Mouse (Mus musculus) left cerebral cortex, postnatal 25 days (tissue): ENCODE results near the gene Sp1. TPM values are rescaled to one million over a fixed set of nuclear protein-coding genes. Genes with fewer than 3 reads are reported as not detected.

Source experiments
- DNase-seq, 2 experiments: peaks; one replicate each; pipeline ENCODE4 v3.0.0; 2022; ENCODE audit warnings: low spot score in 2 of 2, mixed read lengths in 1 of 2
- intact Hi-C: fragments of 180-260 bp; cut with DNase I; formaldehyde crosslinking; loops from one replicate; pipeline ENCODE4 v1.15.1; 2025
- total RNA-seq, 2 experiments: library from RNA; stranded (reverse); gene quantifications; 2 replicates each; pipeline ENCODE4 v1.2.3; 2021

The Sp1 gene
- total RNA-seq, 2 experiments from 2014 or later, result 24.3 to 27.0 TPM

DNA sequence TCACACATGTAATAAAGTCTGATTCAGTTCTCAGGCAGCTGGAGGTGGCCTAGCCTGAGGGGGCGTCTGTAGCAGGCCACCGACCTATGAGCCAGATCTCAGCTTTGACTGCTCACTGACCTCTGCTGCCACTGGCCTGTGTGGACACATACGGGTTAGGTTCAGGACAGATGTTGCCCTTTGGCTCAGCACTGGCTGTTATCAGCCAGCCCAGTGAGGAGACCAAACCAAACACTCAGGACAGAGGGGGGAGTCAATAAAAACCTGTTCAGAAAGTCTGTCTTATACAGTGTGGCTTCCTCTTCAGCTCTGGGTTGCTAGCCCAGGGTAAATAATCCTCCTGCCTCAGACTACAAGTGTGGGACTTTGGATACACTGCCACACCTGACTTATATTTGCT, 10.9 kb upstream of the Sp1 start:
- intact Hi-C loops, result no loop called here
- DNase-seq, result no peak

DNA sequence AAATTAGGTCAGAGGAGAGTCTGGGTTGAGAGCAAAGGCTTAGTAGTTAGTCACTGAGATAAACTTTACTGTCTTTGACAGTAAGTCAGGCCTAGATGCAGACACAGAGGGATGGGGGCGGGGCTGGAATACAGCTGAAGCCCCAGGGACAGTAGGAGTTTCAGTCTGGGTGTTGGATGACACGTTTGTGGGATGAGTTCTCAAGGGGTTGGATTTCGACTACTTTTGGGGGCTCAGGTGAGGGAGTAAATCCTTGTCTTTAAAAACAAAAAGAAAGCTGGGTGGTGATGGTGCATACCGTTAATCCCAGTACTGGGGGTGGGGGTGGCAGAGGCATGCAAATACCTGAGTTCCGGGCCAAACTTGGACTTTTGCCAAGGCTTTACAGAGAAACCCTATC, 7.3 kb upstream of the Sp1 start:
- intact Hi-C loops, result no loop called here
- no peak for DNase-seq

GRCm38 (mm10) chr15:102399229-102400221, 6.4 kb upstream of the Sp1 start:
- intact Hi-C loops, result no loop called here
- DNase-seq, result peak; percentile 46 to 59

DNA sequence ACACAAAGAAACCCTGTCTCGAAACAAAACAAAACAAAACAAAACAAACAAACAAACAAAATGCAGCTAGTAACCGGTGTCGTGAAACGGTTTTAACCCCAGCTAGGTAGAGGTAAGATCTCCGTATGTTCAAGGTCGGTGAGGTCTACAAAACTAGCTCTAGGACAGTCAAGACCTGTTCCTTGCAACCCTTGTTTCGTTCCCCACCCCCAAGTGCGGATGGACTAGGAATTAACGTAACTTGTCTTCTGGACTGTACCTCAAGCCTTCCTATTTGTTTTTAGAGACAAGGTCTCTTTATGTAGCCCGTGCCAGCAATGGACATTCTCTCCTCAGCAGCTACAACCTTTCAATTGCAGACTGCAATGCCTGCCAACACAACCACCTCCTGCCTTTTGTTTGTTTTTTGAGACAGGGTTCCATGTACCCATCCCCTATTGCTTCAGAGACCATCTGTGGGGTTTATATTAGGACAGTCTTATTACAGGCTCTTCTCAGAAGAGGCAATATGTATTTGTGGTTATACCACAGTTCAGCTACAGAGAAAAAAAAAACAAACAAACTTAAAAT, 5.4 kb upstream of the Sp1 start:
- intact Hi-C loops, result no loop called here
- DNase-seq, result no peak

- no peak for DNase-seq
- intact Hi-C loops, result no loop called here
These were observed 4.7 kb upstream of the Sp1 start for GRCm38 (mm10) chr15:102401278-102401677.

GRCm38 (mm10) chr15:102402210-102402609, 3.7 kb upstream of the Sp1 start:
- intact Hi-C loops, result no loop called here
- no peak for DNase-seq

DNA sequence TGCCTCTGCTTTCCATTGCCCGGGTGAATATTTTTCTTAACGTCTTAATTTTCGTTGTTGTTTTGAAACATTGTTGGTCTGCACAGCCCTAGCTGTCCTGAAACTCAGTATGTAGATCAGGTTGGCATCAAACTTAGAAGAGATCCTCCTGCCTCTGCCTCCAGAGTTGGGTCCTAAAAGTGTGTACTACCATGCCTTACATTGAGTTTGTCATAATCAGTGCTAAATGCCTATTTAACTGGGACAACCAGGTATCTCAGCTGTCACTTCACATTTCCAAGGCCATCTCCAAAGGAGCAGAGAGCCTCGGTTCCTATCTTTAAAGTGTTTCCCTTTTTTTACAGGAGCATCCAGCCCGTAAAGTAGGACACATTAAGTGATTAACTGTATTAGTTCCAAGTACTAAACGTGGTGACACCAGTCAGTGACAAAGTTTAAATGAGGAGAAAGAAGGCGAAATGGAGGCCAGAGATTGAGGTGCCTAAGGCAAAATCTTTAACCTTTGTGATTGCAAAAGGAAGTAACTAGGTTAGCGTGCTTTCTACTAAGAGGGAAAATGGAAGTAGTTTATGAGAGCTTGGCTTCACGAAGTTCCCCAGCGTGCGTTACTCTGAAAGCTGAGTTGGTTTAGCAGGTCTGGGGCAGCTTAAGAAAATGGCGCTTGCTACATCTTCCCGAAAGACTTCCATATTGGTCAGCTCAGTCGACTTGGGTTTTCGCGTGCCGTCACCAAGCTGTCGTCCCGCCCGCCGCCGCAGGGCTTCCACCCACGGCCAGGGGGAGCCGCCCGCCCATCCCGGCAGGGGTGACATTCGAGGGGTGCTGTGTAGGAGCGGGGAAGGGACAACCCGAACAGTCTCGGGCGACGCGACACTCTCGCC, 1.1 kb upstream of the Sp1 start:
- no peak for DNase-seq
- intact Hi-C loops, result no loop called here

DNA sequence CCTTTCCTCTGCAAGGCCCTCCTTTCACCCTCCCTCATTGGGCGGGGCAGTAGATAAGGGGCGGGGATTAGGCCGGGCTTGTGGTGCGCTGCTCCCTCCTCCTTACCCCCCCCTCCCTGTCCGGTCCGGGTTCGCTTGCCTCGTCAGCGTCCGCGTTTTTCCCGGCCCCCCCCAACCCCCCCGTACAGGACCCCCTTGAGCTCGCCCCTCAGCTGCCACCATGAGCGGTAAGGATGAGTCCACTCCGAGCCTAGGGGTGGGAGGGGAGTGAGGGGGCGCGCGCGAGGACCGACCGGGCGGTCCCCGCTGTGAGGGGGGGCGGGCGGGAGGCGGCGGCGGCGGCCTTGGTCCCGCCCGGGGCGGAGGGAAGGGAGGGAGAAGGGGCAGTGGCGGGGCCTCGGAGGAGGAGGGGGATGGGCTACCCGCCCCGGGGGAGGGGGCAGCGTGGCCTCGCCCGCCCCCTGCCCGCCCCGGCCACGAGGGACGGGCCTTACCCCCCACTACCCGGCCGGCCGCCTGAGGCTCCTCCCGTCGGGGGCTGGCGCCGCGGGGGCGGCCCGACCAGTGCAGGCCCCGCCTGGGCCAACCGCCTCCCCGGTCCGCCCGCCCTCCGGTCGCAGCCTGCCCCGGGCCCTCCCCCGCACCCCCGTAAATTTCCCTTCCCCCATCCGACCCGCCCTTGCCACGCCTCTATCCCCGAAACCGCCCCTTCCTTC, 411 bp downstream of the Sp1 start:
- peak; percentile 57 to 61 for DNase-seq
- intact Hi-C loops, result no loop called here

- intact Hi-C loops, result no loop called here
These were observed 1.1 kb downstream of the Sp1 start for GRCm38 (mm10) chr15:102406912-102407580.

DNA sequence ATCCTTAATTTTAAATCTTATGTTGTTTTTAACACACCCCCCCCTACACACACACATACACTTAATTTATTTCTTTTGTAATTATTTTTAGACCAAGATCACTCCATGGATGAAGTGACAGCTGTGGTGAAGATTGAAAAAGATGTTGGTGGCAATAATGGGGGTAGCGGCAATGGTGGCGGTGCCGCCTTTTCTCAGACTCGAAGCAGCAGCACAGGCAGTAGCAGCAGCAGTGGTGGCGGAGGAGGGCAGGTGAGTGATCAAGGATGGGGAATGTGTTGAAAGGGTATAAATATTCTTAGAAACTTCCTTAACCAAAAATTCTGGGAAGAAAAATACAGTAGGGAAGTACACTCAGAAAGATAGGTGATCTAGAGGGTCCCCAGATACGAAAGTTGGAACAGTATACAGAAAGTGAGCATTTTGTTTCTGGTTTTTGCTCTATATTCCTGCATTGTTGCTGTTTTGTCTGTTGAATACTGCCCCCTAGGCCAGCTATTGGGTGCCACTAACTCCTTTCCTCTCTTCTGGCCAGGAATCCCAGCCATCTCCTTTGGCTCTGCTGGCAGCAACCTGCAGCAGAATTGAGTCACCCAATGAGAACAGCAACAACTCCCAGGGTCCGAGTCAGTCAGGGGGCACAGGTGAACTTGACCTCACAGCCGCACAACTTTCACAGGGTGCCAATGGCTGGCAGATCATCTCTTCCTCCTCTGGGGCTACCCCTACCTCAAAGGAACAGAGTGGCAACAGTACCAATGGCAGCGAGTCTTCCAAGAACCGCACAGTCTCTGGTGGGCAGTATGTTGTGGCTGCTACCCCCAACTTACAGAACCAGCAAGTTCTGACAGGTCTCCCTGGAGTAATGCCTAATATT, 2.0 kb downstream of the Sp1 start:
- intact Hi-C loops, result no loop called here
- no peak for DNase-seq

More at GRCm38 (mm10) chr15:102406912-102407580, 1.1 kb downstream of the Sp1 start:
- no peak for DNase-seq

- intact Hi-C loops, result no loop called here
- DNase-seq, result no peak
These were observed 2.7 kb downstream of the Sp1 start for GRCm38 (mm10) chr15:102408558-102409130.

GRCm38 (mm10) chr15:102409286-102409685, 3.3 kb downstream of the Sp1 start:
- intact Hi-C loops, result no loop called here
- no peak for DNase-seq

DNA sequence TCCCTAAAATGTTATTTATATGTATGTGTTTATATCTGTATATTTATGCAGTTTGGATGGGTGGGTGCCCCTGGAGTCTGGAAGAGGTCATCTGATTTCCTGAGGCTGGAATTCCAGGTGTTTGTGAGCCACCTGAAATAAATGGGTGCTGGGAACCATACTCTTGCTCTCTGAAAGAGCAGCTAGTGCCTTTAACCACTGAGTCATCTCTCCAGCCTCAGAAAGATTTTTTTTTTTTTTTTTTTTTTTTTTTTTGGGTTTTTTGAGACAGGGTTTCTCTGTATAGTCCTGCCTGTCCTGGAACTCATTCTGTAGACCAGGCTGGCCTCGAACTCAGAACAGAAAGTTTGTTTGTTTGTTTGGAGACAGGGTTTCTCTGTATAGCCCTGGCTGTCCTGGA, 5.1 kb downstream of the Sp1 start:
- DNase-seq, result no peak
- intact Hi-C loops, result no loop called here

- intact Hi-C loops, result no loop called here
- no peak for DNase-seq
These were observed 7.7 kb downstream of the Sp1 start for GRCm38 (mm10) chr15:102413687-102414086.

- no peak for DNase-seq
- intact Hi-C loops, result no loop called here
These were observed 11.6 kb downstream of the Sp1 start for GRCm38 (mm10) chr15:102417524-102417923.

DNA sequence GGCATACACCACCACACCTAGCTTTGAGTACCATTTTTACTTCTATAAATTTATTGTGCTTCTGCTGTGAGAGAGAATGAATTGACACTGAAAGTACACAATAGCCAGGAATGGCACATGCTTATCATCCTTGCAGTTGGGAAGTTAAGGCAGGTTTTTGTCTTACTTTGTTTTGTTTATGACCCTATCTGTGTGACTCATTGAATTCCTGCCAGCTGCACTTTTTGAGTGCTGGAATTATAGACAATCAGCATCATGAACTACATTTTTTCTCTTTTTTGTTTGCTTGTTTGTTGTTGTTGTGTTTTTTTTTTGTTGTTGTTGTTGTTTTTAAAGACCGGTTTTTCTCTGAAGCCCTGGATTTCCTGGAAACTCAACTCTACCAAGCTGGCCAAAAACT, 15.0 kb downstream of the Sp1 start:
- intact Hi-C loops, result loop anchor here (1.0 kb wide), 1 partner anchor 40 kb away; no protein-coding TSS in a partner anchor
- no peak for DNase-seq

- peak in 1 of 2 experiments; percentile 62 for DNase-seq
These were observed 15.5 kb downstream of the Sp1 start for GRCm38 (mm10) chr15:102421437-102421836.

More at GRCm38 (mm10) chr15:102421437-102421836, 15.5 kb downstream of the Sp1 start:
- intact Hi-C loops, result loop anchor here (1.0 kb wide), 1 partner anchor 40 kb away; no protein-coding TSS in a partner anchor
